Mouse (Mus musculus) bone marrow macrophage, adult 2 months (primary cell): Measurements from ENCODE around the gene Ccdc8. TPM values are rescaled to one million over a fixed set of nuclear protein-coding genes. Genes with fewer than 3 reads are reported as not detected.

Experiments used
- H3K27ac ChIP-seq: 2 replicates; pipeline ENCODE4 v1.5.1; 2012; ENCODE audit warnings: low read depth, low read length; ENCODE audit not compliant: insufficient read depth
- H3K4me1 ChIP-seq: 2 replicates; pipeline ENCODE4 v1.6.1; 2012; ENCODE audit warnings: low read length; ENCODE audit not compliant: control insufficient read depth, insufficient read depth
- H3K4me3 ChIP-seq: 2 replicates; pipeline ENCODE4 v1.5.1; 2012; ENCODE audit warnings: mild to moderate bottlenecking, low read length, moderate library complexity; ENCODE audit not compliant: insufficient read depth
- CTCF ChIP-seq: IDR thresholded peaks from 2 replicates; pipeline ENCODE4 v1.5.1; 2012; ENCODE audit warnings: low read depth, mild to moderate bottlenecking, low read length, moderate library complexity
- POLR2A ChIP-seq: IDR thresholded peaks from 2 replicates; pipeline ENCODE4 v1.6.1; 2012; ENCODE audit warnings: mild to moderate bottlenecking, low read depth, low read length, borderline replicate concordance
- polyA plus RNA-seq: library from polyadenylated mRNA; stranded (reverse); fragments of >200 nt; gene quantifications from 2 replicates; pipeline ENCODE4 v1.2.4, GENCODE M21; 2012; ENCODE audit not compliant: missing spikeins, insufficient read depth, insufficient read length

Gene Ccdc8
- polyA plus RNA-seq, 1 experiment: not detected

- peak overlapping the region; percentile 93 for H3K27ac ChIP-seq
- TF ChIP-seq POLR2A: no peak
- no peak for TF ChIP-seq CTCF
- H3K4me3 ChIP-seq: peak overlapping the region; percentile 81
- H3K4me1 ChIP-seq: peaks cover 38% of the 10 kb centered on the region
Observed at GRCm38 (mm10) chr7:17025505-17025894, 33.0 kb downstream of the Ccdc8 start.

GRCm38 (mm10) chr7:17025896-17026622 lies 33.6 kb downstream of the Ccdc8 start:
- Histone ChIP-seq H3K4me3 (peak overlapping the region; percentile 81), H3K27ac (peak overlapping the region; percentile 44), H3K4me1 (peaks cover 35% of the 10 kb centered on the region)
- TF ChIP-seq CTCF (no peak), POLR2A (no peak)

DNA sequence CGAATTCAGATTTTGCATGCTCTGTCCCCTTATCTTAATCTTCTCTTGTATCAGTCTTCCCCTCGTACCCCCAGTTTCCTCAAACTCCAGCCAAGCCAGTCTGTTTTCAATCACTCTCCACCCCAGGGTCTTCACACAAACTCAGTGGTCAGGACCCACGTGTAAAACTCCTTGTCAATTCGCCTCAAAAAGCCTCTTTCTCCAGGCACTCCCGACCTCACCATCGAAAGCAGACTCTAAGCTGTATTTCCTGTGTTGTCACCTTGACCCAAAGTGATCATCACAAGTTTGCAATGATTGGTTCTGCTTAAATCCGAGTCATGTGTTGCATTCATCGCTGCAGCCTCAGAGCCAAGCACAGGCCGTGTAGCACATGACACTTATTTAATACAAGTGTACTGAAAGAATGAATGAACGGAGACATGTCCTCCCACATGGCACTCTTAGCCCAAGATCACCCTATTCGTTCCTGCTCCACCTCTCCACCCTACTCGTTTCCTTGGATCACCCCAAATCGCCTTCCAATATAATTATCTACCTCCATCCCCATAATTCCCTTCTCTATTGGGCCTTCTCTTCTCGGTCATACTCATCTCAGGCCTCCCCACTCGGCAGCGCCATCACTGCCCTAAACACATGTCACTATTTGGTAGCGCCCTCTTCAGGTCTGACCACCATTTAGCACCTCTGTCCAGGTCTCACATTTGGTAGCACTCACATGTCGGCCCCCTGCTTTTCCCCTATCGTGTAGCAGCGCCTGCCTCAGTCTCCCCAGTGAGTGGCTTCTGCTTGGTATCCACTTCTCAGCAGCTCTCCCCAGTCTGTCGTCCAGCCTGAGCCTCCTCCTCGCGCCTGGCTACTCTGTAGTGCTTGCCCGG lies 34.4 kb downstream of the Ccdc8 start:
- TF ChIP-seq CTCF (peak; percentile 91), POLR2A (no peak)
- Histone ChIP-seq H3K4me3 (peak overlapping the region; percentile 81), H3K27ac (peak overlapping the region; percentile 44), H3K4me1 (peaks cover 34% of the 10 kb centered on the region)

DNA sequence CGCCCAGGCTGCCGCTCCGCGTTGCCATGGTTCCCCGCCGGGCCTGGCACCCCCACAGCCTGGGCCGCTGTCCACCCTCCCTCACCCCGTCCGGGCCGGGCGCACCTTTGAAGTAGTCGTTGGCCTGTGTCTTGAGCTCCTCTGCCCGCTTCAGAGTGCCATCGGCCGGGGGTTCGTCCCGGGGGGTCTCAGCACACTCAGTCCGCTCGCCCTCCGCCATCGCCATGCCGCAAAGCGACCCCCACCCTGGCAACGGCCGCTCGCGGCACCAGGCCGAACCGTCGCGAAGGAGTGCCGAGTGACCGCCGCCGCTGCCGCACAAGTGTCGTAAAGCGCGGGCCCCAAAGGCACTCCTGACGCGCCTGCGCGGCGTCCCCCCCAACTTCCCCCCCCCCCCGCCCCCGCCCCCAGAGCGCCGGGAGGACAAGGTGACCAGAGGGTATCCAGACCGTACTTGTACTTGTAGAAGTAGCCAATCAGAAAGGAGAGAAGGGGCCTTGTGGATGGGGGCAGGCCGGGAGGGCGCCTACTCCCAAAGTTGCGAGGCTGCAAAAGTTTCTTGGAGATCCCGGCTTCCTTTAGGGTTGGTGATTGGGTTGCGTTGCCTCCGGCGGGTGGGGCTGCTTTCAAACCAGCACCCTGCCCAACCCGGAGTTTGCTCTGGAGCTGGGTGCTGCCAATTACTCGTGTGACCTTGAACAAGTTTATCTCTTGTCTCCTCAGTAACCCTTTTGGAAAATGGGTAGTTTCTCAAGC lies 35.3 kb downstream of the Ccdc8 start, which contains the start of gene Ppp5c:
Ppp5c (minus strand) TSS at position 337 of the 756 bp plus-strand sequence.
- Histone ChIP-seq H3K4me3 (peak within 1 kb of the TSS; percentile 81), H3K27ac (peak within 1 kb of the TSS; percentile 44), H3K4me1 (peaks cover 28% of the 10 kb centered on the region)
- no peak for TF ChIP-seq CTCF
- no peak for TF ChIP-seq POLR2A

DNA sequence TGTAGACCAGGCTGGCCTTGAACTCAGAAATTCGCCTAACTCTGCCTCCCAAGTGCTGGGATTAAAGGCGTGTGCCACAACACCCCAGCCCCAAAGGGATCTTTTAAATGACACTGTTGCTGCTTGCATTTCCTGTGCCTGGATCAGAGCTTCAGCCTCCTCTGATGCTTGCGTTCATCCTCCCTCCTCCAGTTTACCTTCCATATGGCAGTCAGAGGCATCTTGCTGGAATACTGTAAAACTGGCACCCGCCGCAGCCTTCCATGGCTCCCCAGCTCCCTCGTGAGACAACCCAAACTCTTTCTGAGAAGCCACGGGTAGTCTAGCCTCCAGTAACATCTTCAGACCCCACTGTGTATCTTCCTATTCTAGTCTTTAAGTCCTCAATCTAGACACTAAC lies 36.4 kb downstream of the Ccdc8 start:
- H3K4me3 ChIP-seq: no peak overlapping the region
- no peak overlapping the region for H3K27ac ChIP-seq
- TF ChIP-seq POLR2A (no peak), CTCF (no peak)
- H3K4me1 ChIP-seq: peaks cover 19% of the 10 kb centered on the region

DNA sequence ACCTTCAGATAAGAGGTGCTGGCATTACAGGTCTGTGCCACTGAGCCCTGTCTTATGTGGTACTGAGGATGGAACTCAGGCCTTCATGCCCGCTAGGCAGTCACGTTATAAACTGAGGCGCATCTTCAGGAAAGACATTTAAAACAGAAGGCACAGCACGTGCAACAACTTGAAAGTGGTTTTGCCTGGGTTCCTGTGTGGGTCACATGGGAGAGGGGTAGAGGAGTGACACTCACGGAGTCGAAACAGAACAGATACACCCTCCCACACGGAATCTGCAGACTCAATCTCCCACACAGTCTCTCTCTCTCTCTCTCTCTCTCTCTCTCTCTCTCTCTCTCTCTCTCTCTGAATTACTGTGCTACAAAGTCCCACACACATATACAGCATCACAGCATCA lies 37.7 kb downstream of the Ccdc8 start:
- Histone ChIP-seq H3K27ac (no peak overlapping the region), H3K4me3 (no peak overlapping the region), H3K4me1 (peaks cover 11% of the 10 kb centered on the region)
- TF ChIP-seq POLR2A: no peak
- TF ChIP-seq CTCF: no peak

GRCm38 (mm10) chr7:17038018-17038695 lies 45.6 kb downstream of the Ccdc8 start:
- Histone ChIP-seq H3K27ac (no peak overlapping the region), H3K4me3 (no peak overlapping the region), H3K4me1 (no peaks in the 10 kb centered on the region)
- no peak for TF ChIP-seq POLR2A
- TF ChIP-seq CTCF: no peak

GRCm38 (mm10) chr7:17039373-17039772 lies 46.9 kb downstream of the Ccdc8 start:
- Histone ChIP-seq H3K4me3 (no peak overlapping the region), H3K27ac (no peak overlapping the region), H3K4me1 (no peaks in the 10 kb centered on the region)
- no peak for TF ChIP-seq POLR2A
- no peak for TF ChIP-seq CTCF

- TF ChIP-seq CTCF: no peak
- no peak for TF ChIP-seq POLR2A
- H3K27ac ChIP-seq: no peak overlapping the region
- H3K4me3 ChIP-seq: no peak overlapping the region
- H3K4me1 ChIP-seq: no peaks in the 10 kb centered on the region
Observed at GRCm38 (mm10) chr7:17045743-17046142, 53.2 kb downstream of the Ccdc8 start.

Other genes with a start within 250 kb of the Ccdc8 start
- 24.9 and 25.0 TPM in 2 replicates for gene Slc1a5, start 211.4 kb upstream of the Ccdc8 start, polyA plus RNA-seq
- gene Strn4, start 176.8 kb upstream of the Ccdc8 start, polyA plus RNA-seq: 56.6 and 58.1 TPM in 2 replicates
- gene Fkrp, start 176.0 kb upstream of the Ccdc8 start, polyA plus RNA-seq: 21.9 and 25.1 TPM in 2 replicates
- 9.8 and 11.2 TPM in 2 replicates for gene Prkd2, start 149.8 kb upstream of the Ccdc8 start, polyA plus RNA-seq
- 1.2 and 1.3 TPM in 2 replicates for gene Dact3, start 117.4 kb upstream of the Ccdc8 start, polyA plus RNA-seq
- not detected in 2 replicates for gene Gng8, start 100.9 kb upstream of the Ccdc8 start, polyA plus RNA-seq
- 5.5 and 5.6 TPM in 2 replicates for gene Ptgir, start 86.2 kb upstream of the Ccdc8 start, polyA plus RNA-seq
- 373 and 387 TPM in 2 replicates for gene Calm3, start 68.6 kb upstream of the Ccdc8 start, polyA plus RNA-seq
- not detected in 2 replicates for gene Pnmal2, start 48.0 kb upstream of the Ccdc8 start, polyA plus RNA-seq
- gene Pnmal1, start 33.0 kb upstream of the Ccdc8 start, polyA plus RNA-seq: not detected in 2 replicates
- gene Gm42372, start 9.6 kb upstream of the Ccdc8 start, polyA plus RNA-seq: 0.16 TPM in 1 of 2 replicates, not detected in the other
- gene Ppp5c, start 35.2 kb downstream of the Ccdc8 start, polyA plus RNA-seq: 70.7 and 83.1 TPM in 2 replicates
- gene Hif3a, start 69.7 kb downstream of the Ccdc8 start, polyA plus RNA-seq: 0.27 TPM in 1 of 2 replicates, not detected in the other
- 0.12 TPM in 1 of 2 replicates, not detected in the other for gene Psg16, start 81.3 kb downstream of the Ccdc8 start, polyA plus RNA-seq
- 0.24 TPM in 1 of 2 replicates, not detected in the other for gene Ceacam3, start 157.6 kb downstream of the Ccdc8 start, polyA plus RNA-seq
- gene Psg29, start 210.8 kb downstream of the Ccdc8 start, polyA plus RNA-seq: not detected in 2 replicates